Mouse (Mus musculus) naive thymus-derived CD4-positive, alpha-beta T cell, adult 2 months (primary cell): Measurements from ENCODE around the gene Mcm6.
"Not testable (repeated sequence)": the region's sequence is repeated elsewhere in the genome, so short reads cannot be mapped to it uniquely, and the experiment has no call there.

ENCODE experiments used
- DNase-seq: peaks from one replicate; pipeline ENCODE4 v3.0.0-alpha.2; 2011; ENCODE audit warnings: low read depth

The Mcm6 gene

GRCm38 (mm10) chr1:128330313-128330712 lies 29.2 kb downstream of the Mcm6 start:
- no peak for DNase-seq

DNA sequence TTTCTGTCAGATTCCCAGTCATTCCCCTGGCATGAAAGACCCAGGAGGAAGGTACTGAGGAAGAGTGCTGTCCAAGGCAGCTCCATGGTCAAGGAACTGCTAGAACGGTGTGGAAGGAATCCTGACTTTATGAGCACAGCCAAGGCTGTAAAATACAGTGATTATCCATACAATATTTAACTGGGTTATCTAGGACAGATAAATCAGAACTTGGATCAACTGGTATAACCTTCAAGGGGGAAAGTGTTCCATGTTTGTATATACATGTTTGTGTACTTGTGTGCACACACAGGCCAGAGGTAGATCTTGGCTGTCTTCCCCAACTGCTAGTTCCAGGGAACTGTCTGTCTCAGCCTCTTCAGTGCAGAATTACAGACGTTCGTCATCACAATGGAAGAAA lies 31.2 kb downstream of the Mcm6 start, which contains the start of gene Lct:
Gene Lct, minus strand, starts transcription at position 101 of the 400 bp plus-strand sequence.
- DNase-seq = no peak

GRCm38 (mm10) chr1:128327165-128327564 lies 32.3 kb downstream of the Mcm6 start:
- DNase-seq = no peak

GRCm38 (mm10) chr1:128324776-128325175 lies 34.7 kb downstream of the Mcm6 start:
- no peak for DNase-seq

DNA sequence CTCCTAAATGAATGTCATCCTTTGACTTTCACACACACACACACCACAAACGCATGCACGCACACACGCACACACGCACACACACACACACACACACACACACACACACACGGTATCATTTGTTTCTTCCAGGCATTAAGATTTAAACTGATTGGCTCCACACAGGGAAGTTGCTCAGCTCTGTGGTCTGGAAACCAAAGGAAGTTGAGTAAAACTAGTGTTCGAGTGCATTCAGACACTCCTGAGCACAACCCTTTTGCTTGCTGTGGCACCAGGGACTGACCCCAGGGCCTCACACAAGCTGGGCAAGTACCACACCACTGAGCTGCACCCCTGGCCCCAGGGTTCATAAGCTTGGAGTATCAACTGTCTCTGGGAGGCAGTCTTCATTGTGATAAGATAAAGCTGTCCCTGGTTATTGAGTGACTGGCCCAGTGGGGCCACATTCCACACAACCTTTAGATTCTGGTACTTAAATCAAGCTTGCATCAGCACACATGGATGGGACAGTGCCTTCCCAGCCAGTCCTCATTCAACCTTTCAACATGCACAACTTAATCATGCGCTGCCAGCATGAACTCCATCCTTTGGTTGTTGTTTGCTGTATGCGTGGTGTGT lies 36.3 kb downstream of the Mcm6 start:
- no peak for DNase-seq

DNA sequence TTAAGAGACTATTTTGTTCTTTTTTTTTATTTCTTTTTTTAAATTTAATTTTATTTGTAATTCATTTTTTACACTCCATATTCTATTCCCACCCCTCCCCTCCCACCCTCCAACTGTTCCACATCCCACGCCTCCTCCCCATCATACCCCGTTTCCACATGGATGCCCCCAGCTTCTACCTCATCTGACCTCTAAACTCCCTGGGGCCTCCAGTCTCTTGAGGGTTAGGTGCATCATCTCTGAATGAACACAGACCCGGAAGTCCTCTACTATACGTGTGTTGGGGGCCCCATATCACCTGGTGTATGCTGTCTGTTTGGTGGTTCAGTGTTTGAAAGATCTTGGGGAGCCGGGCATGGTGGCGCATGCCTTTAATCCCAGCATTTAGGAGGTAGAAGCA lies 40.2 kb downstream of the Mcm6 start:
- not testable (repeated sequence) for DNase-seq

GRCm38 (mm10) chr1:128314665-128315064 lies 44.8 kb downstream of the Mcm6 start:
- DNase-seq = no peak

DNA sequence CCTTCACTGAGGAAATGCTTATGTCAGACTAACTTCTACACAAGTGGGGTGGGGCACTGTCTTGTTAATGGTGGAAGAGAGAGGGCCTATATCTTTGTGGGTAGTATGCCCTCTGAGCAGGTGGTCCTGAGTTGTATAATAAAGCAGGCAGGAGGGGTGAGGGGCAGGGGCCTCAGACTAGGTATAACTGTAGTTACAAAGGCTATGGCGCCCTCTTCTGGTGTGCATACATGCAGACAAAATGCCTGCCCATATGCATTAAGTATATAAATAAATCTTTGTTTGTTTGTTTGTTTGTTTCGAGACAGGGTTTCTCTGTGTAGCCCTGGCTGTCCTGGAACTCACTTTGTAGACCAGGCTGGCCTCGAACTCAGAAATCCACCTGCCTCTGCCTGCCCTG lies 50.4 kb downstream of the Mcm6 start:
- no peak for DNase-seq

GRCm38 (mm10) chr1:128303900-128304299 lies 55.6 kb downstream of the Mcm6 start:
- DNase-seq = no peak

GRCm38 (mm10) chr1:128295717-128296528 lies 63.5 kb downstream of the Mcm6 start:
- no peak for DNase-seq

DNA sequence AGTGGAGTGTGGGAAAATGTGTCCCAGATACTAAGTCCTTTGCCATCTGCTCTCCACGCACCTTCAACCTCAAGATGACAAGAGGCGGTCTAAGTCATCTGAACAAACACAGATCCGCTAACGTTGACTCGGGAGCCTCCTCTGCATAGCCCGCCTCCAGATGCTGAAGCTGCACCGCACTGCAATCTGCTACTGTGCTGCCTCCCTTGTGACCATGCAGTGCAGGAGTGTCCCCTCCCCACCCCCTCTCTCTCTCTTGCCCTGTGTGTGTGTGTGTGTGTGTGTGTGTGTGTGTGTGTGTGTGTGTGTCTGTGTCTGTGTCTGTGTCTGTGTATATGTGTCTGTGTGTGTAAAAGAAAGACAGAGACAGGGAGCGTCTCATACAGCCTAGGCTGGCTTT lies 64.2 kb downstream of the Mcm6 start:
- DNase-seq = no peak

GRCm38 (mm10) chr1:128293524-128293923 lies 65.9 kb downstream of the Mcm6 start:
- no peak for DNase-seq

- no peak for DNase-seq
Measured at GRCm38 (mm10) chr1:128290295-128290694, 69.2 kb downstream of the Mcm6 start.

- no peak for DNase-seq
Measured at GRCm38 (mm10) chr1:128285136-128285535, 74.3 kb downstream of the Mcm6 start.

- DNase-seq = no peak
Measured at GRCm38 (mm10) chr1:128284157-128284690, 75.2 kb downstream of the Mcm6 start.

DNA sequence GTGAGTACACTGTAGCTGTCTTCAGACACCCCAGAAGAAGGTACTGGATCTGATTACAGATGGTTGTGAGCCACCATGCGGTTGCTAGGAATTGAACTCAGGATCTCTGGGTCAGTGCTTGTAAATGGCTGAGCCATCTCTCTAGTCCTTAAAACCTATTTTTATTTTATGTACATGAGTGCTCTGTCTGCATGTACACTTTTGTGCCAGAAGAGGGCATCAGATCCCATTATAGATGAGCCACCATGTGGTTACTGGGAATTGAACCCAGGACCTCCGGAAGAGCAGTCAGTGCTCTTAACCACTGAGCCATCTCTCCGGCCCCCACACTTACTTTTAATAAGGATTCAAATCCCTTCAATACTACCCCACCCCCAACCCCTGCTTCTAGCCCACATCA lies 76.5 kb downstream of the Mcm6 start:
- no peak for DNase-seq

GRCm38 (mm10) chr1:128281753-128282152 lies 77.7 kb downstream of the Mcm6 start:
- DNase-seq = peak; percentile 11
